Mouse (Mus musculus): Measurements from ENCODE around the gene Slc6a13.

DNA sequence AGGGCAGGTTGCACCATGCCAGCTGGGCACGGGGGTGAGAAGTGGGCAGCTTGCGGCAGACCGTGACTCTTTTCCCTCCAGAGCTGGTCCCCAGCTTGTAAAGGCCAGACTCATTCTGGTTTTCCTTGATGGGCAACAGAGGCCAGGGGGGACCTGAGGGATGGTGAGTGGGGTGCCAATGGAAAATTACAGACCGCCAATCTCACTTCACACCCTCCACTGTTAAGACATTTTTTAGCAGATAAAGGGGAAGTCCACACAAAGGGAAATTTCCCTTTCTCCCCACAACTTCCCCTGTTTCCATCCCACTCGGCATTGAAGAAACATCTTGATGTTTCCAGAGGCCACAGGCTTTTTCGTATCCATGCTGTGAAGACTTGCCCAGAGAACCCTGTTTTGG, 41.6 kb downstream of the Slc6a13 start:
- TF ChIP-seq CTCF (IDR thresholded peaks at IDR 0.05; ENCODE audit: low read depth, low read length) (no peak), POLR2A (IDR thresholded peaks at IDR 0.05; ENCODE audit: borderline replicate concordance, low read depth, low read length) (no peak)

Data from bone marrow macrophage, adult 2 months (primary cell).